Mouse (Mus musculus) forebrain, postnatal 0 days (tissue): ENCODE measurements around the gene Tnip3. TPM values are rescaled to one million over a fixed set of nuclear protein-coding genes. Genes with fewer than 3 reads are reported as not detected.
A peak's percentile ranks its signal among the peaks of the same experiment; 100 is the strongest.

Experiments used
- ATAC-seq: fragments of 200-750 bp; cut with Nextera tagmentation; 2 replicates; pipeline ENCODE4 v1.8.0; 2017; ENCODE audit warnings: mild to moderate bottlenecking, moderate library complexity
- DNase-seq: peaks from one replicate; pipeline ENCODE4 v3.0.0-alpha.2; 2015
- H3K27ac ChIP-seq: fragments of 300-500 bp; sonication (generic); 2 replicates; pipeline ENCODE4 v1.5.1; 2014; ENCODE audit warnings: low read depth, mild to moderate bottlenecking, antibody characterized with exemption, low read length, moderate library complexity, mixed read lengths
- H3K27me3 ChIP-seq: fragments of 300-500 bp; sonication (generic); 2 replicates; pipeline ENCODE4 v1.6.1; 2014; ENCODE audit warnings: mild to moderate bottlenecking, low read length, mixed read lengths; ENCODE audit not compliant: insufficient read depth
- H3K36me3 ChIP-seq: fragments of 300-500 bp; sonication (generic); 2 replicates; pipeline ENCODE4 v1.6.1; 2014; ENCODE audit warnings: mild to moderate bottlenecking, moderate library complexity; ENCODE audit not compliant: insufficient read depth
- H3K4me1 ChIP-seq: fragments of 300-500 bp; sonication (generic); 2 replicates; pipeline ENCODE4 v1.6.1; 2014; ENCODE audit warnings: antibody characterized with exemption; ENCODE audit not compliant: insufficient read depth
- H3K4me2 ChIP-seq: fragments of 300-500 bp; sonication (generic); 2 replicates; pipeline ENCODE4 v1.6.1; 2014; ENCODE audit warnings: low read depth, mild to moderate bottlenecking, moderate library complexity
- H3K4me3 ChIP-seq: fragments of 300-500 bp; sonication (generic); 2 replicates; pipeline ENCODE4 v1.5.1; 2014; ENCODE audit warnings: low read depth, low read length, mixed read lengths
- H3K9ac ChIP-seq: fragments of 300-500 bp; sonication (generic); 2 replicates; pipeline ENCODE4 v1.6.1; 2014; ENCODE audit warnings: mild to moderate bottlenecking
- H3K9me3 ChIP-seq: fragments of 300-500 bp; sonication (generic); 2 replicates; pipeline ENCODE4 v1.6.1; 2016; ENCODE audit warnings: low read length
- CTCF ChIP-seq: sonication (generic); IDR thresholded peaks from 2 replicates; pipeline ENCODE4 v1.5.1; 2016; ENCODE audit warnings: antibody characterized with exemption, control low read depth, low read depth
- WGBS: fragments of 180-500 bp; shearing (Covaris S2); extraction: QIAGEN DNeasy Blood & Tissue Kit; methylation state at CpG from one replicate; pipeline ENCODE4 v1.1.7; 2014; 5-methylcytosine and 5-hydroxymethylcytosine counted together
- polyA plus RNA-seq: library from polyadenylated mRNA; unstranded; fragments of >200 nt; fragmentation: Nextera tagmentation; extraction: Ambion mirVana; gene quantifications from 2 replicates; pipeline ENCODE4 v1.2.1, GENCODE M21; 2015
- total RNA-seq: library from RNA; depleted of rRNA; stranded (reverse); fragments of >200 nt; gene quantifications from 2 replicates; pipeline ENCODE4 v1.2.3, GENCODE M21; 2014

Tnip3 gene
- total and polyA plus RNA-seq, 2 experiments from 2014 or later, result 0.07 TPM; not detected in 1

DNA sequence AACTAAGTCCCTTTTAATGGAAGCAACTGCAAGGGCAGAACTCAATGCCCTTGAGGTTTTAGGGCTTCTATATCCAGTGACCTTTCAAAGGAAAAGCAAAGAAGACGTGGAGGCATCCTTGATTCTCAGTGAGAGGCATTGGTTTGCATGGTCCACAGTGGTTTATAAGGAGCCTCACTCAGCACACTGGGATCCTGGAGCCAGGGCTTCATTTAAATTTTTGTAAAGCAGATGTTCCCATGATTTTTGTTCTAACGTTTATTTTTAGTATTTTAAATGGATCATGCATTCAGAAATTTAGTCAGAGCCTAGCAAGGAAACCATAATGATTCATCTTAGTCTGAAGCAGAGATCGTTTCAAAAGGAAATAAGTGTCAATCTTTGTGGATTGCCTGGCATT is 17.3 kb downstream of the Tnip3 start:
- no peak for TF ChIP-seq CTCF
- H3K4me2 ChIP-seq, result no peak overlapping the region
- no peaks in the 10 kb centered on the region for H3K36me3 ChIP-seq
- WGBS, result 46% methylated on average over 3 of the region's 3 CpGs
- no peak overlapping the region for H3K4me3 ChIP-seq
- H3K9me3 ChIP-seq, result no peaks in the 10 kb centered on the region
- ATAC-seq (peak; percentile 45; the same call in 1 of the 2 replicates), DNase-seq (no peak)
- H3K27ac ChIP-seq, result no peak overlapping the region
- no peaks in the 10 kb centered on the region for H3K27me3 ChIP-seq
- no peak overlapping the region for H3K9ac ChIP-seq
- H3K4me1 ChIP-seq, result no peaks in the 10 kb centered on the region

DNA sequence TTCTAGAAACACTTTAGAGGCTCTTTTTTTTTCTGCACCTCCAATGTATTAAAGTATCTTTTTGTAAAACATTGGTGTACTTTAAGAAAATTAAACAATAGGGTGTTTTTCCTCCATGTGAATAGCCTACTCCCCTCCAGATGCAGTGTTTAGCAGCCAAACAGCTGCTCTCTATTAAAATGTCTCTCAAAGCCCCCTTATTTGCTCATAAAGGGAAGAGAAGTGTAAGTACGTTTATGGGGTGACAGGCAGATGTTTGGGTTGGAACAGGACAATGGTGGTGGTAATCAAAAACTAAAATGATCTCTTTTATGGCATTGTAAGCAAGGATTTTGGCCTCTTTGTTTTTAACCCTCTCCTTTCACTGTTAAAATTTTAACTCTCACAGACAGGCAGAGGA is 17.8 kb downstream of the Tnip3 start:
- no peak for ATAC-seq
- WGBS, result 13% methylated on average over 1 of the region's 1 CpGs
- H3K4me1 ChIP-seq, result no peaks in the 10 kb centered on the region
- 0 out of 2 replicates have a peak overlapping the region, but pooled peaks have one; percentile 9 for H3K27ac ChIP-seq
- H3K4me2 ChIP-seq, result no peak overlapping the region
- no peak for TF ChIP-seq CTCF
- no peak overlapping the region for H3K9ac ChIP-seq
- no peaks in the 10 kb centered on the region for H3K36me3 ChIP-seq
- H3K27me3 ChIP-seq, result no peaks in the 10 kb centered on the region
- H3K9me3 ChIP-seq, result no peaks in the 10 kb centered on the region
- DNase-seq, result no peak
- H3K4me3 ChIP-seq, result no peak overlapping the region

DNA sequence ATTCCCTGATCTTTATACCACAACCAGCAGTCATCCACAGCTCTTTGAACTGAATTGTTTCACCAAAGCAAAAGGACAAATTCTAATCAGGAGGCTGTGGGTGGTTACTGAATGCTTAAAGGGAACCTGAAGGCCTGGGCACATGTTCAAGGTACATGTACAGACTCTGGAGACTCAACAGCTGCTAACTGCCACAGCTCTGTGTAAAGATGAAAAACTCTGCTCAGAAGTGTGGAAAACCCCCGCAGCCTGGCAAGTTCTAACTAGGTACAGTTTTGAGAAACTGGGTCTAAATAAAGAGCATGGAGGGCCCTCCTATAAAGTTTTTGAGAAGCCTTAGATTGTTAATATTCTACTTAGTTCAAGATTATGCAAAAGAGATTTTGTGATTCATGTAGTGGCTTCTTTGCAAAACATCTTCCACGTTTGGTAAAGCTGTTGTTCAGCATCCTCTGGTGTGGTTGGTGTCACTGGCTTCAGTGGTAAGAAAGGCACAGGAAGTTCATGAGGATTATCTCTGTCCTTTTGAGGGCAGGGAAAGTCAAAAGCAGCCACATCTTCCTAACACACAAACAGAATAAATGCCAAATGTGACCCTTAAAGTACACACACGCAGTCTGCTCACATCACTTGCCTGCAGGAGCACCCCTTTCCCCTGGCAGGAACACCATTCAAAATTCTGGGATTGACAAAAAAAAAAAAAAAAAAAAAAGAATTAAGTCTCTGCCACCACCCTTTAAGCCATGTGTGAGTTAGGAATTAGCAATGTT is 39.0 kb downstream of the Tnip3 start:
- H3K27me3 ChIP-seq, result no peaks in the 10 kb centered on the region
- no peaks in the 10 kb centered on the region for H3K36me3 ChIP-seq
- no peaks in the 10 kb centered on the region for H3K9me3 ChIP-seq
- H3K4me1 ChIP-seq, result no peaks in the 10 kb centered on the region
- H3K4me3 ChIP-seq, result no peak overlapping the region
- H3K9ac ChIP-seq, result no peak overlapping the region
- ATAC-seq (no peak), DNase-seq (no peak)
- 76% methylated on average over 3 of the region's 3 CpGs for WGBS
- H3K27ac ChIP-seq, result no peak overlapping the region
- H3K4me2 ChIP-seq, result no peak overlapping the region
- no peak for TF ChIP-seq CTCF

DNA sequence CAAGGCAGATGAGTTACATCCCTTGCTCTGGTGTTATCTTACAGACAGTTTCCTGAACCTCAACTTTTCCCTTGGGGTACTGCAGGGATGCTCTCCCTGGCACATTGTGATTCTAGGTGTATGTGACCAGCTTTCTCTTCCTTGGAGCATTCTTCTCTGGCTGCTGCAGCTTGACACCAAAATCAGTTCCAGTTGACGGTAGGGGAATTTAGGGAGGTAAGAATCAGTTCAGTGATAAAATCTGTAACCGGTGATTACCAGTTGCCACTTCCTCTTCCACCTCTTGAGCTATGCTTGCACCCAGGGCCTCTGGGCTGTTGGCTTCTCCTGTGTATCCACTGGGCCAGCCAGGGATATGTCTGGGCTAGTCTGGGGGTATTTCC is 39.5 kb downstream of the Tnip3 start:
- Histone ChIP-seq H3K9me3 (no peaks in the 10 kb centered on the region), H3K4me3 (no peak overlapping the region), H3K9ac (no peak overlapping the region), H3K36me3 (no peaks in the 10 kb centered on the region), H3K27me3 (no peaks in the 10 kb centered on the region), H3K27ac (no peak overlapping the region), H3K4me1 (no peaks in the 10 kb centered on the region), H3K4me2 (no peak overlapping the region)
- WGBS, result 90% methylated on average over 2 of the region's 2 CpGs
- no peak for TF ChIP-seq CTCF
- no peak for ATAC-seq
- no peak for DNase-seq

DNA sequence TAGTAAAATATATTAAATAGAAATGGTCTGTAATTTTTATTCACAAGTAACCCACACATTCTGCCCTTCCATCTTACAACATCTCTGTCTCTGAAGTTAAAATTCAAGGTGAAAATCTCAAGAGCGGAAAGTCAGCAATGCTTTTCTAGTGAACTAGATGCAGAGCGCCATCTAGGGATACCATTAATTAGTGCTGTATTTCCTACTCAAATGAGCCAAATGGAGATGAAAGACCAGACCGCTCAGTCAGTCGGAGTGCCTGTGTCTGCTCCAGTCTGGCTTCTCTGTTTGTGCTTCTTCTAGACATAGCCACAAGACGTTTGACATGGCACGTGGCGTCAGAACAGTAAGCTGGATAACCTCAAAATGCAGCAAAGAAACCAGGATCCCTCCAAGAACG is 44.6 kb downstream of the Tnip3 start:
- Histone ChIP-seq H3K9ac (no peak overlapping the region), H3K27ac (no peak overlapping the region), H3K4me1 (no peaks in the 10 kb centered on the region), H3K9me3 (no peaks in the 10 kb centered on the region), H3K27me3 (no peaks in the 10 kb centered on the region), H3K36me3 (no peaks in the 10 kb centered on the region), H3K4me3 (no peak overlapping the region), H3K4me2 (no peak overlapping the region)
- ATAC-seq (peak; percentile 56; the same call in 1 of the 2 replicates), DNase-seq (peak; percentile 69)
- TF ChIP-seq CTCF, result peak; percentile 71
- WGBS, result 31% methylated on average over 8 of the region's 8 CpGs

DNA sequence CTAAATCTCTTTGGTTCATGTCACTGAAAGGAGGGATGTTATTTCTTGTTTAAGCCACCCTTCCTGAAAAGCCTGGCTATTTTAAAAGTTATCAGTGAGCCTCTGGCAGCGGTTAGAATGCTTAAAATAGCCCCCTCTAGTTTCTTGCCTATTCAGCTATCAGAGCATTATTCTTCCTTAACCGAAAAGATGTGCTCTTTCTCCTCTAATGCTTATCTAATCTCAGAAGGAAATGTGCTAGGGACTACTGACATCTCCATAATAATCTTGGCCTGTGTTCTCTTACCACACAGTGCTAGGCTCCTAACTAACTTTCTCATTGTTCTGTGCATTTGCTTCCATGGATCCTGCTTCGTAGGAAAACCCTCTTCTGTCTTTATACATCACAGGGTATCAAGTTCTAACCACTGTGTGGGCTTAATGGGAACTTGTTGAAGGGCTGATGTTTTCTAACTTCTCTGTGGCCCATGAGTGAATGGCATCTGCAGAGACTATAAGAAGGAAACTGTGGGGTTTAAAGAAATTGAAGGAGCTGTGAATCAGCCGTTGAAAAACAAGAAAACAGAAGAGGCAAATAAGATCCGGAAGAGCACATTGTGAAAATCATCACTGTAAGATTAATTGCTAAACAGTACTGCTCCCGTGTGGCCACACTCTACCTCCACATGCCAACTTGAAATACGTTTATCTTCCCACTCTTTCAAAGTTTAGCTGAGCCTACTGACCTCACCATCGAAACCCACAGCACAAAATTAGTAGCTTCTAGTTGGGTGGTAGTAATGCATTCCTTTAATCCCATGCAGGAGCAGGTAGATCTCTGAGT is 53.2 kb downstream of the Tnip3 start:
- ATAC-seq, result no peak
- TF ChIP-seq CTCF, result no peak
- H3K4me1 ChIP-seq, result no peaks in the 10 kb centered on the region
- no peak overlapping the region for H3K27ac ChIP-seq
- no peaks in the 10 kb centered on the region for H3K27me3 ChIP-seq
- no peak for DNase-seq
- no peaks in the 10 kb centered on the region for H3K36me3 ChIP-seq
- H3K4me2 ChIP-seq, result no peak overlapping the region
- H3K9me3 ChIP-seq, result no peaks in the 10 kb centered on the region
- H3K4me3 ChIP-seq, result no peak overlapping the region
- no peak overlapping the region for H3K9ac ChIP-seq
- 77% methylated on average over 8 of the region's 8 CpGs for WGBS

DNA sequence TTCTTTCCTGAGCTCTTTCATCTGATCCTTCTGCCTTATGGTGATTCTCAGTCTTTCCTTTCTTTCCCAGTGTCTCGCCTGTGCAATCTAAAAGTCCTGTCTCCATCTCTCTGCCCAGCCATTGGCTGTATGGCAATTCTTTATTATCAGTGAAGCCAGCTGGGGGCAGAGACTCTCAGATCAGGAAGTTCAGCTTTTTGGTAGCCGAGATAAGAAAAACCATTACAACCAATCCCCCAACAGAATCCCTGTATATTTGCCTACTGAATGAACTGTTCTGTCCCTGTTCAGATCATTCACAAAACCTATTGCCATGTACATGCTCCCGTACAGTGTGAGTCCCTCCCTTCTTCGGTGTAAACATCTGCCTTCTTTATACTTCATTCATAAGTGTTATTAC is 57.9 kb downstream of the Tnip3 start:
- no peak for ATAC-seq
- 89% methylated on average over 4 of the region's 4 CpGs for WGBS
- no peak for TF ChIP-seq CTCF
- no peak overlapping the region for H3K4me2 ChIP-seq
- H3K4me1 ChIP-seq, result no peaks in the 10 kb centered on the region
- no peak for DNase-seq
- H3K27ac ChIP-seq, result no peak overlapping the region
- H3K36me3 ChIP-seq, result no peaks in the 10 kb centered on the region
- H3K9me3 ChIP-seq, result no peaks in the 10 kb centered on the region
- H3K4me3 ChIP-seq, result no peak overlapping the region
- H3K9ac ChIP-seq, result no peak overlapping the region
- no peaks in the 10 kb centered on the region for H3K27me3 ChIP-seq
